Mouse (Mus musculus) limb, embryonic 15.5 days (tissue): ENCODE data around the gene Bmp10. TPM values are rescaled to one million over a fixed set of nuclear protein-coding genes. Genes with fewer than 3 reads are reported as not detected.
"Not testable (repeated sequence)": the region's sequence is repeated elsewhere in the genome, so short reads cannot be mapped to it uniquely, and the experiment has no call there.

Source experiments
- ATAC-seq: fragments of 200-750 bp; cut with Nextera tagmentation; 2 replicates; pipeline ENCODE4 v1.8.0; 2017; ENCODE audit warnings: low read depth, moderate TSS enrichment; ENCODE audit not compliant: insufficient number of reproducible peaks, low FRiP score, low TSS enrichment
- H3K27ac ChIP-seq: fragments of 300-500 bp; sonication (generic); 2 replicates; pipeline ENCODE4 v1.5.1; 2015; ENCODE audit warnings: moderate library complexity, mild to moderate bottlenecking, inconsistent platforms
- H3K27me3 ChIP-seq: fragments of 300-500 bp; sonication (generic); 2 replicates; pipeline ENCODE4 v1.6.1; 2015; ENCODE audit warnings: inconsistent platforms
- H3K36me3 ChIP-seq: fragments of 300-500 bp; sonication (generic); 2 replicates; pipeline ENCODE4 v1.6.1; 2015; ENCODE audit warnings: inconsistent platforms
- H3K4me1 ChIP-seq: fragments of 300-500 bp; sonication (generic); 2 replicates; pipeline ENCODE4 v1.6.1; 2015; ENCODE audit warnings: inconsistent platforms
- H3K4me2 ChIP-seq: fragments of 300-500 bp; sonication (generic); 2 replicates; pipeline ENCODE4 v1.6.1; 2015; ENCODE audit warnings: mild to moderate bottlenecking, inconsistent platforms
- H3K4me3 ChIP-seq: fragments of 300-500 bp; sonication (generic); 2 replicates; pipeline ENCODE4 v1.5.1; 2015; ENCODE audit warnings: mild to moderate bottlenecking, inconsistent platforms
- H3K9ac ChIP-seq: fragments of 300-500 bp; sonication (generic); 2 replicates; pipeline ENCODE4 v1.6.1; 2015; ENCODE audit warnings: inconsistent platforms
- H3K9me3 ChIP-seq: fragments of 300-500 bp; sonication (generic); 2 replicates; pipeline ENCODE4 v1.6.1; 2016; ENCODE audit warnings: inconsistent platforms
- WGBS: fragments of 180-500 bp; shearing (Covaris S2); methylation state at CpG from one replicate; pipeline ENCODE4 v1.1.7; 2015; 5-methylcytosine and 5-hydroxymethylcytosine counted together
- polyA plus RNA-seq: library from polyadenylated mRNA; unstranded; fragments of >200 nt; fragmentation: Nextera tagmentation; extraction: Ambion mirVana; gene quantifications from 2 replicates; pipeline ENCODE4 v1.2.1, GENCODE M21; 2015

The Bmp10 gene
- polyA plus RNA-seq, 1 experiment from 2014 or later, result not detected

DNA sequence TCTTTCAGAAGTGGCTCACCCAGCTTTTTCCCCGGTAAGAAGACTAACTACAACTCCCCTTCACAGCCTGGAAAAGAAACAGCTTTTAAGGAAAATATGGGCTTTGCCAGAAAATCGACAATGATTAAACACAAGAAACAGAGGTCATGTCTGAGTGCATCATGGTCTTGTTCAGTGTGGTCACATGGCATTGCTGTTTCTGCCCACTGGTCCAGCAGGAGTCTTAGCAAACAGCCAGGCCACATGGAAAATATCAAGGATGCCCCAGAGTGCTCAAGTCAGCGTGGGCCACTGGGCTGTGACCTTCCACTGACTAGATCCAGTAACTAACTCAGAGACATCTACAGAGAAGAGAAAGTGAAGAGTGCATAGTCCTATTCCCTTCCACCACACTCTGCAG, 23.0 kb downstream of the Bmp10 start:
- no peaks in the 10 kb centered on the region for H3K27me3 ChIP-seq
- no peaks in the 10 kb centered on the region for H3K4me1 ChIP-seq
- H3K9ac ChIP-seq, result no peak overlapping the region
- no peak overlapping the region for H3K4me2 ChIP-seq
- no peak for ATAC-seq
- H3K36me3 ChIP-seq, result no peaks in the 10 kb centered on the region
- no peaks in the 10 kb centered on the region for H3K9me3 ChIP-seq
- H3K4me3 ChIP-seq, result no peak overlapping the region
- no peak overlapping the region for H3K27ac ChIP-seq
- 53% methylated on average over 3 of the region's 3 CpGs for WGBS

DNA sequence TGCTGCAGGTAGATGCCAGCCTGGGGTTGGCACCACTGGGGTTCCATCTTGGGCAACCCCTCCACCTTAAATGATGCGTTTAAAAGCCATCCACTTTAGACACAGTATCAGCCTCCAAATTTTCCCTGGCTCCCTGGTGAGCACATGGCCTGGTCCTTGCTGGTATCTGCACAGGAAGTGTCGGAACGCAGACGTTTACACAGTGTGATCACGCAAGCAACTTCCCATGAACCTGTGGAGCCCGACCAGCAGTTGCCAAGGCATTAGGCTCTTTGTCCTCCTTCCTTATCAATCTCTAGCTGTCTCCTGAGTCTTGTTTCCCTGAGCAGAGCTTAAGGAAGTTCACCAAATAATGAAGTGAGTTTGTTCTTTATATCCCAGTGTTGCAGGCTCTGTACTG, 26.7 kb downstream of the Bmp10 start:
- no peak overlapping the region for H3K9ac ChIP-seq
- WGBS, result 65% methylated on average over 6 of the region's 6 CpGs
- H3K4me2 ChIP-seq, result no peak overlapping the region
- H3K27me3 ChIP-seq, result no peaks in the 10 kb centered on the region
- H3K27ac ChIP-seq, result no peak overlapping the region
- no peak overlapping the region for H3K4me3 ChIP-seq
- ATAC-seq, result no peak
- H3K9me3 ChIP-seq, result no peaks in the 10 kb centered on the region
- H3K4me1 ChIP-seq, result no peaks in the 10 kb centered on the region
- H3K36me3 ChIP-seq, result no peaks in the 10 kb centered on the region

DNA sequence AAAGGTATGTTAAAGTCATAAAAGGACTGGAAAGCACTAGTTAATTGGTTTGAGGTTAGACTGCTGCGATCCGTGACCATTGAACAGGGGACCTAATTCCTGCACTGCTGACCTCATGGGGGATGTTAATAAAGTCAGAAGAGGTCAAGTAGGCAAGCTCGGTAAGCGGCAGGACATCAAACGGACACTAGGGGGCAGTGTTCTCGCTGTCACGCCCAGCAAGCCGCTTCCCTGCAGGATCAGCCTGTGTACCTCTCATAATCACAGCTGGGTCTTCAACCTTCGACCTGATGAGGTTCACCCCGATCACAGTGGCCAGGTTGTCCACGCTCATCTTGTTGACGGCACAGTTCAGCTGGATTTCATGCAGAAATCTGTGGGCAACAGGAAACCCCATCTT, 37.4 kb downstream of the Bmp10 start:
- Histone ChIP-seq H3K4me2 (peak overlapping the region; percentile 33), H3K36me3 (no peaks in the 10 kb centered on the region), H3K4me1 (peaks cover 7% of the 10 kb centered on the region; the same call in 1 of the 2 replicates), H3K9ac (no peak overlapping the region), H3K27ac (no peak overlapping the region), H3K9me3 (no peaks in the 10 kb centered on the region), H3K27me3 (no peaks in the 10 kb centered on the region), H3K4me3 (no peak overlapping the region)
- WGBS, result 8% methylated on average over 12 of the region's 12 CpGs
- no peak for ATAC-seq

- Histone ChIP-seq H3K4me2 (no peak overlapping the region), H3K4me3 (no peak overlapping the region), H3K9ac (no peak overlapping the region), H3K36me3 (no peaks in the 10 kb centered on the region), H3K27ac (no peak overlapping the region), H3K27me3 (no peaks in the 10 kb centered on the region), H3K4me1 (peaks cover 7% of the 10 kb centered on the region; the same call in 1 of the 2 replicates), H3K9me3 (no peaks in the 10 kb centered on the region)
- 100% methylated on average over 1 of the region's 1 CpGs for WGBS
- no peak for ATAC-seq
Measured at GRCm38 (mm10) chr6:87467373-87467772, 38.6 kb downstream of the Bmp10 start.

DNA sequence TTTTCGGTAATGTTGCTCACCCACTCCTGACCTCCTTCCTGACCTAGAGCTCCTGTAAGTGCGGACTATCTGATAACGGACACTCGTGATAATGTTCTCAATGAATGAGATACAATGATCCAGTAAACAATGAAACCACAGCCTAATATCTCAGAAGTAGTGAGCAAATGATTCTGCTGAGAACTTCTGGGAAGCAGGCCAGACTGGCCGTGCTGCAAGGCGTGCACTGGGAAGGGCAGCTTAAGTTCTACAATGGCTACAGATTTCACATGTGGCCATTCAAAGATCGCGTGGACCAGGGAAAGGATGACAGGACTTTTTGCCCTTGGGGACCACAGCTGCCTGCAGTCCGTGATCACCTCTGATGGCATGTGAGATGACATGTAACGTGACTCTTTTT, 39.6 kb downstream of the Bmp10 start:
- 79% methylated on average over 10 of the region's 10 CpGs for WGBS
- H3K36me3 ChIP-seq, result no peaks in the 10 kb centered on the region
- no peak overlapping the region for H3K9ac ChIP-seq
- H3K4me3 ChIP-seq, result no peak overlapping the region
- no peaks in the 10 kb centered on the region for H3K9me3 ChIP-seq
- no peak overlapping the region for H3K4me2 ChIP-seq
- no peaks in the 10 kb centered on the region for H3K27me3 ChIP-seq
- H3K27ac ChIP-seq, result no peak overlapping the region
- H3K4me1 ChIP-seq, result peaks cover 7% of the 10 kb centered on the region; the same call in 1 of the 2 replicates
- no peak for ATAC-seq

DNA sequence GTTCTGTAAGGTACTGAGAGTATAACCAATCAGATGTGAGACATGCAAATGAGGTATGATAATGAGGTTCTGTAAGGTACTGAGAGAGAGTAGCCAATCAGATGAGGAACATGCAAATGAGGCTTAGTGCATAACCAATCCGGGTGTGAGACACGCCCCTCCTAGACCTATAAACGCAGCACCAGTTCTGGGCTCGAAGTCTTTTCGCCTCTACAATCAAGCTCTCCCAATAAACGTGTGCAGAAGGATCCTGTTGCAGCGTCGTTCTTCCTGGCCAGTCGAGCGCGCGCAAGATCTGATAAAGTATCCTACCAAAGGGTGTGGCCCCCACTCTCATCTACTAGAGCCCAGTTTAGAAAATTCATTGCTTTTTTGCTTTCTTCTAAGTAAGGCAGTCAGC, 41.3 kb downstream of the Bmp10 start:
- ATAC-seq, H3K27ac ChIP-seq, H3K4me3 ChIP-seq, H3K9me3 ChIP-seq, H3K9ac ChIP-seq, H3K4me2 ChIP-seq, H3K36me3 ChIP-seq, H3K4me1 ChIP-seq, H3K27me3 ChIP-seq: not testable (repeated sequence)
- WGBS, result 86% methylated on average over 12 of the region's 12 CpGs

DNA sequence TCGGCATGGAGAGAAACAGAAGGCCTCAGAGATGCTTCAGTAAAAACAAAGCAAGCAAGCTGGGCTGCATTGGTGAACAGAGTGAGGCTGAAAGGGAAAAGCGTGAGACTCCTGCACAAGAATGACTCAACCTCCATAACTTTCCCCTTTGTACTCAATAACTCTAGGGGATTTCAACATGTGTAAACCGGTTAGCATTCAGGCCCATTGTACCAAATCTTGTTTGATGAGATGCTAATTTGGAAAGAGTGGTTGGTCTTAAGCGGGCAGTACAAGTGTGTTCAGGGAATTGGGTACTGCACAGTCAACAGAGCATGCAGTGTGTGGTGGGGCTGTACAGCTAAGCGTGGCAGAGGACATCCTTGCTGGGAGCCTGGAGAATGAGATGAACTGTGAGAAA, 46.4 kb downstream of the Bmp10 start:
- Histone ChIP-seq H3K4me1 (peaks cover 4% of the 10 kb centered on the region; the same call in 1 of the 2 replicates), H3K27ac (no peak overlapping the region), H3K9ac (no peak overlapping the region), H3K27me3 (no peaks in the 10 kb centered on the region), H3K36me3 (no peaks in the 10 kb centered on the region), H3K4me2 (no peak overlapping the region), H3K4me3 (no peak overlapping the region), H3K9me3 (no peaks in the 10 kb centered on the region)
- ATAC-seq, result no peak
- WGBS, result 82% methylated on average over 5 of the region's 5 CpGs

DNA sequence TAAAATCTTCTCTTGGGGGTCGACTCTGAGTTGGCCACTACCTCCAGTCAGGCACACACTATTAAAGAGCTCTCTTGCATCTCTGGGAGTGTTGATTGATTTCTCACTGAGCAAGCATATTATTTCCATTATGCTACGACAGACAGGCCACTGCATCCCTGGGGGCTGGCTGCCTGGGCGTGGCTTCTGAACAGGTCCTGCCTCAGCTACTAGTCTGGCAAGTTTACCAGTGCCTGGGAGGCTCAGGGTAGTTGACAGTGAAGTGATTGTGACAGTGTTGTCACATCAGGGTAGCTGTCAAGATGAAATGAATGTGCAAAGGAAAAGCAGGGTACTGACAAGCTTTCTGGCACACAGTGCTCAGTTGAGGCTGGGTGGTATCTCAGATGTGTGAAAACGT, 50.1 kb downstream of the Bmp10 start:
- ATAC-seq, result no peak
- H3K4me1 ChIP-seq, result peaks cover 13% of the 10 kb centered on the region
- no peaks in the 10 kb centered on the region for H3K27me3 ChIP-seq
- no peaks in the 10 kb centered on the region for H3K9me3 ChIP-seq
- H3K9ac ChIP-seq, result no peak overlapping the region
- no peak overlapping the region for H3K27ac ChIP-seq
- no peaks in the 10 kb centered on the region for H3K36me3 ChIP-seq
- no peak overlapping the region for H3K4me3 ChIP-seq
- no peak overlapping the region for H3K4me2 ChIP-seq
- WGBS, result 52% methylated on average over 4 of the region's 4 CpGs

GRCm38 (mm10) chr6:87479291-87479999, 50.7 kb downstream of the Bmp10 start:
- Histone ChIP-seq H3K4me3 (no peak overlapping the region), H3K9ac (no peak overlapping the region), H3K4me1 (peaks cover 18% of the 10 kb centered on the region), H3K27ac (no peak overlapping the region), H3K36me3 (no peaks in the 10 kb centered on the region), H3K27me3 (no peaks in the 10 kb centered on the region), H3K4me2 (no peak overlapping the region), H3K9me3 (no peaks in the 10 kb centered on the region)
- 43% methylated on average over 5 of the region's 5 CpGs for WGBS
- ATAC-seq, result no peak

- no peaks in the 10 kb centered on the region for H3K36me3 ChIP-seq
- 37% methylated on average over 12 of the region's 12 CpGs for WGBS
- no peak for ATAC-seq
- no peaks in the 10 kb centered on the region for H3K27me3 ChIP-seq
- no peaks in the 10 kb centered on the region for H3K9me3 ChIP-seq
- H3K4me3 ChIP-seq, result peak overlapping the region; percentile 17
- H3K9ac ChIP-seq, result no peak overlapping the region
- 0 out of 2 replicates have a peak overlapping the region, but pooled peaks have one; percentile 12 for H3K4me2 ChIP-seq
- H3K27ac ChIP-seq, result peak overlapping the region; percentile 65
- peaks cover 18% of the 10 kb centered on the region for H3K4me1 ChIP-seq
Measured at GRCm38 (mm10) chr6:87483224-87483899, 54.6 kb downstream of the Bmp10 start.

DNA sequence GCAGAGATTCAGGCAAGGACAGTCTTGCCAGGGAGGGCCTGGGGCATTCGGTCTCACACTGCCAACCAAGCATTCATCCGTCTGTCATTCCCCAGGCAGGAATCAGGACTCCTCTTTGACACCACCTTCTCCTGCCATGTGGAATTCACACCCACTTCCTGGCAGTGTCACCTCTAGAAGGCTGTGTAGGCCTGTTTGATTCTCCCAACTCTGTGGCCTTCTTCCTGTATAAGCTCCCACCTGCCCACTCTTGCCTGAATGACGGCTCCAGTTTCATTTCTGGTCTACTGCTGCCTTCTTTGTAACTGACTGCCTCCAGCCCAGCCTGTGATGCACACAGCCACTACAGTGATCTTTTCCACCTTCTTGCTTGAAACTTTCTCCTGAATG, 55.1 kb downstream of the Bmp10 start:
- H3K9ac ChIP-seq, result no peak overlapping the region
- H3K36me3 ChIP-seq, result no peaks in the 10 kb centered on the region
- no peak overlapping the region for H3K4me2 ChIP-seq
- H3K9me3 ChIP-seq, result no peaks in the 10 kb centered on the region
- WGBS, result 52% methylated on average over 3 of the region's 3 CpGs
- peak overlapping the region; percentile 65 for H3K27ac ChIP-seq
- no peak for ATAC-seq
- peaks cover 18% of the 10 kb centered on the region for H3K4me1 ChIP-seq
- no peaks in the 10 kb centered on the region for H3K27me3 ChIP-seq
- no peak overlapping the region for H3K4me3 ChIP-seq

DNA sequence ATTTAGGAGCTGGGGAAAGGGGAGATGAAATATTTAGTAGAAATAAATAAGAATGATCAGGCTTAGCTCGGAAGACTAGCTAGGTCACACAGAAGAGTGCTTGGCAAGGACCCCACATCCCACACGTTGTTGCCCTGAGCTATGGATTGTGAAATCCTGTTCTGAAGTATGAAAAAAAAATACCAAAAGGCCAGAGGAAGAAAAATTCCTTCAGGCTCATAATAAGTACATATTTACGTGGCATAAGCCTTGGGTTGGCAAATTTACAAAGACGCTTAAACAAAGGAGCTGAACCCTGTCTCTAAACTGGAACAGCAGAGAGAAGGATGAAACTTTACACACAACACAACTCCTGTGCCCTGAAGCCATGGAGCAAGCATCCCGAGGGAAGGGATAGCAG, 56.0 kb downstream of the Bmp10 start:
- WGBS, result 44% methylated on average over 5 of the region's 5 CpGs
- H3K9me3 ChIP-seq, result no peaks in the 10 kb centered on the region
- H3K27ac ChIP-seq, result no peak overlapping the region
- H3K9ac ChIP-seq, result no peak overlapping the region
- H3K36me3 ChIP-seq, result no peaks in the 10 kb centered on the region
- H3K4me2 ChIP-seq, result no peak overlapping the region
- H3K4me3 ChIP-seq, result no peak overlapping the region
- peaks cover 17% of the 10 kb centered on the region for H3K4me1 ChIP-seq
- H3K27me3 ChIP-seq, result no peaks in the 10 kb centered on the region
- ATAC-seq, result no peak
